Mouse (Mus musculus): Measurements from ENCODE around the gene Smcp.

GRCm38 (mm10) chr3:92600456-92600855 lies 11.7 kb upstream of the Smcp start:
- no peak for TF ChIP-seq CTCF (IDR thresholded peaks at IDR 0.05; ENCODE audit: borderline replicate concordance, control insufficient read depth, extremely low read depth, insufficient read depth, low read length, poor library complexity)
- TF ChIP-seq POLR2A (IDR thresholded peaks at IDR 0.05; ENCODE audit: control insufficient read depth, extremely low read depth, insufficient read depth, low read length, poor library complexity) = no peak

Data from thymus, adult 2 months (tissue).